Mouse (Mus musculus) olfactory bulb, adult 2 months (tissue): ENCODE measurements around the gene Chst5.

ENCODE experiments used
- CTCF ChIP-seq: fragments of 200-500 bp; IDR thresholded peaks from 2 replicates; pipeline ENCODE4 v1.5.1; 2012; ENCODE audit warnings: low read depth, mild to moderate bottlenecking, low read length, moderate library complexity; ENCODE audit not compliant: insufficient read depth
- POLR2A ChIP-seq: fragments of 200-500 bp; IDR thresholded peaks from 2 replicates; pipeline ENCODE4 v1.6.1; 2012; ENCODE audit warnings: mild to moderate bottlenecking, low read depth, low read length, moderate library complexity; ENCODE audit not compliant: insufficient read depth

- TF ChIP-seq POLR2A (no peak), CTCF (no peak)
Measured at GRCm38 (mm10) chr8:111941101-111941454, 30.8 kb upstream of the Chst5 start.
